Mouse (Mus musculus) G1E (cell line): ENCODE measurements around the gene A630010A05Rik. TPM values are rescaled to one million over a fixed set of nuclear protein-coding genes. Genes with fewer than 3 reads are reported as not detected.
"Not testable (repeated sequence)": the region's sequence is repeated elsewhere in the genome, so short reads cannot be mapped to it uniquely, and the experiment has no call there.

Source experiments
- ATAC-seq: 2 replicates; pipeline ENCODE4 v1.8.0; 2016; ENCODE audit warnings: mild to moderate bottlenecking; ENCODE audit not compliant: insufficient number of reproducible peaks, poor library complexity, low FRiP score, severe bottlenecking; ENCODE audit errors: extremely low read depth
- DNase-seq: peaks from one replicate; pipeline ENCODE4 v3.0.0; 2012; ENCODE audit warnings: low spot score
- H3K27me3 ChIP-seq: 2 replicates; pipeline ENCODE4 v1.6.1; 2012; ENCODE audit warnings: mild to moderate bottlenecking, low read length, inconsistent platforms; ENCODE audit not compliant: insufficient read depth
- H3K36me3 ChIP-seq: replicated peaks from 2 replicates; pipeline ENCODE3; 2012; ENCODE audit warnings: mild to moderate bottlenecking, inconsistent platforms
- H3K4me1 ChIP-seq: 2 replicates; pipeline ENCODE4 v1.6.1; 2012; ENCODE audit warnings: low read depth, low read length, inconsistent platforms, mixed read lengths; ENCODE audit not compliant: insufficient read depth
- H3K4me3 ChIP-seq: 2 replicates; pipeline ENCODE4 v1.5.1; 2012; ENCODE audit warnings: low read depth, mild to moderate bottlenecking, inconsistent platforms, low read length, moderate library complexity, mixed read lengths
- H3K9me3 ChIP-seq: replicated peaks from 2 replicates; pipeline ENCODE4 v1.6.1; 2012; ENCODE audit warnings: inconsistent platforms
- CTCF ChIP-seq: IDR thresholded peaks from 2 replicates; pipeline ENCODE4 v1.5.1; 2012; ENCODE audit warnings: low read depth, low read length, inconsistent platforms, mixed read lengths
- GATA1 ChIP-seq: IDR thresholded peaks from 2 replicates; pipeline ENCODE4 v1.6.1; 2012; ENCODE audit warnings: borderline replicate concordance, low read length, inconsistent platforms, mixed read lengths
- GATA2 ChIP-seq: IDR thresholded peaks from 2 replicates; pipeline ENCODE4 v1.6.1; 2012; ENCODE audit warnings: low read depth, low read length, inconsistent platforms, borderline replicate concordance
- POLR2AphosphoS5 ChIP-seq: IDR thresholded peaks from 2 replicates; pipeline ENCODE4 v1.6.1; 2012; ENCODE audit warnings: low read depth, low read length, inconsistent platforms; ENCODE audit not compliant: insufficient replicate concordance
- TAL1 ChIP-seq: conservative IDR thresholded peaks from 2 replicates; pipeline ENCODE4 v1.6.1; 2012; ENCODE audit warnings: low read depth, low read length, inconsistent platforms, mixed read lengths
- polyA plus RNA-seq: library from polyadenylated mRNA; stranded (reverse); fragments of >175 nt; gene quantifications from 2 replicates; pipeline ENCODE4 v1.2.3, GENCODE M21; 2012
- total RNA-seq, 2 experiments: library from RNA; stranded (forward) in 1 of 2; stranded (reverse) in 1 of 2; fragments of 200-1000 nt in 1 of 2; fragments of >200 nt in 1 of 2; fragmentation: Nextera tagmentation in 1 of 2; gene quantifications; 2 replicates each; pipeline ENCODE4 v1.2.3; 2014 to 2017

Gene A630010A05Rik
- total RNA-seq (2014; fragmentation: Nextera tagmentation) (not detected in 2 replicates), total RNA-seq (2017) (0.06 and 0.11 TPM in 2 replicates), polyA plus RNA-seq (not detected in 2 replicates)

- H3K9me3 ChIP-seq: no peaks in the 10 kb centered on the region
- H3K27me3 ChIP-seq: no peaks in the 10 kb centered on the region
- no peaks in the 10 kb centered on the region for H3K4me1 ChIP-seq
- DNase-seq (no peak), ATAC-seq (no peak)
- no peaks in the 10 kb centered on the region for H3K36me3 ChIP-seq
- no peak within 1 kb of the TSS for H3K4me3 ChIP-seq
- no peak for TF ChIP-seq GATA1
- TF ChIP-seq TAL1: no peak
- no peak for TF ChIP-seq POLR2AphosphoS5
- no peak for TF ChIP-seq CTCF
- no peak for TF ChIP-seq GATA2
Observed at GRCm38 (mm10) chr16:14562017-14562416, at the start of gene A630010A05Rik. Gene A630010A05Rik (plus strand): TSS chr16:14562317.

GRCm38 (mm10) chr16:14535766-14536165, 26.4 kb upstream of the A630010A05Rik start:
- no peaks in the 10 kb centered on the region for H3K36me3 ChIP-seq
- H3K4me1 ChIP-seq: no peaks in the 10 kb centered on the region
- DNase-seq (no peak), ATAC-seq (no peak)
- TF ChIP-seq CTCF: no peak
- TF ChIP-seq TAL1: no peak
- TF ChIP-seq GATA1: no peak
- TF ChIP-seq GATA2: no peak
- no peak for TF ChIP-seq POLR2AphosphoS5
- no peaks in the 10 kb centered on the region for H3K9me3 ChIP-seq
- 0 out of 2 replicates have a peak, but pooled peaks cover 4% of the 10 kb centered on the region for H3K27me3 ChIP-seq
- no peak overlapping the region for H3K4me3 ChIP-seq

GRCm38 (mm10) chr16:14557191-14557590, 4.9 kb upstream of the A630010A05Rik start:
- DNase-seq, H3K9me3 ChIP-seq, ATAC-seq, H3K36me3 ChIP-seq, H3K27me3 ChIP-seq, H3K4me1 ChIP-seq, H3K4me3 ChIP-seq: not testable (repeated sequence)

Other genes with a start within 250 kb of the A630010A05Rik start
- 59.0 and 59.7 TPM in 2 replicates for gene Fopnl, start 244.9 kb upstream of the A630010A05Rik start, total RNA-seq (2014; fragmentation: Nextera tagmentation)
- gene Fopnl, start 244.9 kb upstream of the A630010A05Rik start, total RNA-seq (2017): 73.1 and 76.6 TPM in 2 replicates
- gene Fopnl, start 244.9 kb upstream of the A630010A05Rik start, polyA plus RNA-seq: 4.9 and 5.1 TPM in 2 replicates
- gene Abcc1, start 200.8 kb upstream of the A630010A05Rik start, total RNA-seq (2014; fragmentation: Nextera tagmentation): 49.0 and 69.5 TPM in 2 replicates
- gene Abcc1, start 200.8 kb upstream of the A630010A05Rik start, total RNA-seq (2017): 32.6 and 36.8 TPM in 2 replicates
- gene Abcc1, start 200.8 kb upstream of the A630010A05Rik start, polyA plus RNA-seq: 4.0 and 5.1 TPM in 2 replicates